Mouse (Mus musculus) mouse embryonic stem cell (cell line): ENCODE results near the gene Zdhhc7.

ENCODE experiments used
- in situ Hi-C, 2 experiments: fragments of 300-500 bp; cut with MboI; formaldehyde crosslinking; loops; 1 replicate in 1 of 2; 3 replicates in 1 of 2; pipeline ENCODE4 v1.14.3; 2019 to 2020; ENCODE audit warnings: low sequenced_read_pairs in 2 of 2, low pct_unique_long_range_greater_than_20kb in 1 of 2, mixed read lengths in 1 of 2; ENCODE audit not compliant: unreplicated experiment in 1 of 2

Gene Zdhhc7

DNA sequence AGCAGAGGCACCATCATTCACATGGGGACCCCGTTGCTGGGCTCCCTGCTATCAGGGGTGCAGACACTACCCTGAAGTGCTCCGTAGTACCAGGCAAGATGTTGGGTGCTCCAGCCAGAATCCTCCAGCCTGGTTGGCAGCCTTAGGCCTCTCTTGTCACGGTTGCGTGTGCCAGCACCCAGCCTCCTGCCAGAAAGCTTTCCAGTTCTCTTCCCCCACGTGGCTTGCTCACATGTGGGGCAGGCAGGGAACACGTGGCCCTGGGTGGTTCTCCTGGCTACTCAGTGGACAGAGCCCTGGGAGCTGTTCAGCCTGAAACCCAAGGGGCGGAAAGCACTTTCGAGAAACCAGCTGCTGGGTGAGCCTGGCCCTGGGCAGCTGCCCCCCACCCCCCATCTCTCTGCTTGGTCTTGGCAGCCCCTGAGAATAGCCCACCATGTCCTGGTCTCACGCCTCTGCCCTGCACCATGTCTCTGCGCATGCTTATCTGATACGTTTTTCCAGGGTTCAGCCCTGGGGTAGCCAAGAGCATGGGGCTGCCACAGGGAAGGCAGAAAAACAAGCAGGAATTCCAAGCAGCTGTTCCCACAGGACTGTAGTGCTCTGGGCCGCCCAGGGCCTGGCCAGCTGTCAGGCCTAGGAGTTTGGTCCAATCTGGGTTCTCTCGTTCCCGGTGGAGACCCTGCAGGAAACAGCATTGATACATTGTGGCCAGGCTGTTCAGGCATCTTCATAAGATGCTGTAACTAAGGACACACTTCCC lies 54.8 kb downstream of the Zdhhc7 start:
- in situ Hi-C loops = no loop called here

GRCm38 (mm10) chr8:120045471-120045870 lies 55.8 kb downstream of the Zdhhc7 start:
- in situ Hi-C loops = no loop called here

DNA sequence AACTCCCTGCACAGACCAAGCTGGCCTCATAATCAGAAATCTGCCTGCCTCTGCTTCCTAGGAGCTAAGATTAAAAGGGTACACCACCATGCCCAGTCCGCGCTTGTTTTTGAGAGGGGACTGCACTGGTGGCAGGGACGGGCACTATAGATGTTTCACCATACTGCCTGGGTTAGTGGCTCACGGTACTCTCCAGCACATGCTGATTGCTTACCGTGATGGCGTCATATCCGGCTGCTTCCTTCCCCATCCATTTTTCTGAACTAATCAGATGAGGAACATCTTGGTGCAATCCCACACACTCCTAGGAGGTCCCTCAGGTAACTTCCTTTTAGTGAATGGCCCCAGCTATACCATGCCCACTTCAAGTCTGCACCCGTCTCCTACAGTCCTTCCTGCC lies 56.4 kb downstream of the Zdhhc7 start:
- in situ Hi-C loops = no loop called here

DNA sequence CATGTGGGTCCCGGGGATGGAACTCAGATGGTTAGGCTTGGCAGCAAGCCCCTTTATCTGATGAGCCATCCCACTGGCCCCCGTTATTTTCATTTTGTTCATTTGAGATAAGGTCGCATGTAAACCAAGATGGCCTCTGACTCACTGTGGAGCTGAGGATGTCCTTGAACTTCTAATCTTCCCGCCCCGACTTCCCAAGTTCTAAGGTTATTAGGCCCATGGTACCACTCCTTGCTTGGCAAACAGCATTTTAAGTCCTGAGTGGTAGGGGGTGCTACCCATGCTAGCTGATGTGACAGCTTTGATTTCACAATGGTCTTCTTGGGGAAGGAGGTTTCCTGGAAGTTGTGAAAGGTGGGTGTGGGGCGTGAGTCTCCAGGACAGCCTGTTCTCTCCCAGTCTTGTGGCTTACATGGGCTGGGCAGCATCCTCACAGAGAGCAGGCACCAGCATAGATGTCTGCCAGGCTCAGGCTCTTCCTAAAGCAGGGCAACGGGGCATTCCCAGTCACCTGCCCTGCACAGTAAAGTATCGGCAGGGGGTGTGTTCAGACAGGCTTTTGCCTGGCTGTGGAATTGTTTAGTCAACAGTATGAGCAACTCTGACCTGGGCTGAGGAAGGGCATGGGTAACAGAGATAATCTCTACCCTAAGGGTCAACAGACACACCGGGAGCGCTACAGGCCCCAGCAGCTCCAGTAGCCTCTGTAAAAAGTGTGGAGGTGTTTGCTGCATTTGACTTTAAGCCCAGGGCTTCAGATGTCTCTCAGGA lies 58.6 kb downstream of the Zdhhc7 start:
- in situ Hi-C loops = no loop called here

GRCm38 (mm10) chr8:120040861-120041260 lies 60.4 kb downstream of the Zdhhc7 start:
- in situ Hi-C loops = no loop called here

- in situ Hi-C loops = no loop called here
These were observed 61.9 kb downstream of the Zdhhc7 start for GRCm38 (mm10) chr8:120039313-120039919.

- in situ Hi-C loops = no loop called here
These were observed 62.5 kb downstream of the Zdhhc7 start for GRCm38 (mm10) chr8:120038741-120039140.

- in situ Hi-C loops = no loop called here
These were observed 63.7 kb downstream of the Zdhhc7 start for GRCm38 (mm10) chr8:120037611-120038010.

DNA sequence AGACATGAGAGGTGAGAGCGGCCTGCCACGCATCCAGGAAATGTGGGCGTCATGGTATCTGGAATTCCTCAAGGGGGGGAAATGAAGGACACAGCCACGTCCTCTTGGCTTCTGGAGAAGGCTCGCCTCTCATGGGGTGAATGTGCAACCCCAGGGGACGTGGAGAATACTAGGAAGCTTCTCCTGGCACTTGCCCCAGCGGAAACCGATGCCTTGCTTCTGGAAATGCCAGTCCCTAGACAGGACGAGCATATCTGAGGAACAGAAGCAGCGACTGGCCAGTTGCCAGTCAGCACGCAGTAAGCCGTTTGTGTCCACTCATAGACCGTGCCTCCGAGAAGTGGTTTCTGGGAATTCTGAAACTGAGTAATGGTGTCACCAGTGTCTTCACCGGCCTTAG lies 64.1 kb downstream of the Zdhhc7 start:
- in situ Hi-C loops = no loop called here

DNA sequence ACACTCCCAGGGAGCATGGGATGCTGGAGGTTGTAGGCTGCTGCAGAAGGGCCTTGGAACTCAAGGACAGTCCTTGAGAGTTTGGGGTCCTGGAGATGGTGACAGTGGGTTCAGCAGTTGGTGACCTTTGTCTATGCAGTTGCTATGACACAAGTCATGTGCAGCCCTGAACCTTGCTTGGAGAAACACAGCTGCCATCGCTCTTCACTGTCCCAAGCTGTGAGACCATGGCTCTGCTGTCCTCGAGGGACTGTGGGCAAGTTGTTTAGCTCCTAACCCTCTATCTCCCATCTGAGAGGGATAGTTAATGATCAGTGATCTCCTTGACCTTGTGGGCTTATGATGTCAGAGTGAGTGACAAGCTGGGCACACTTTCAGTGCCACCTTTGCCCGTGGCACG lies 64.7 kb downstream of the Zdhhc7 start:
- in situ Hi-C loops = no loop called here

- in situ Hi-C loops = no loop called here
These were observed 65.2 kb downstream of the Zdhhc7 start for GRCm38 (mm10) chr8:120036111-120036510.

- in situ Hi-C loops = no loop called here
These were observed 66.8 kb downstream of the Zdhhc7 start for GRCm38 (mm10) chr8:120034471-120034870.

DNA sequence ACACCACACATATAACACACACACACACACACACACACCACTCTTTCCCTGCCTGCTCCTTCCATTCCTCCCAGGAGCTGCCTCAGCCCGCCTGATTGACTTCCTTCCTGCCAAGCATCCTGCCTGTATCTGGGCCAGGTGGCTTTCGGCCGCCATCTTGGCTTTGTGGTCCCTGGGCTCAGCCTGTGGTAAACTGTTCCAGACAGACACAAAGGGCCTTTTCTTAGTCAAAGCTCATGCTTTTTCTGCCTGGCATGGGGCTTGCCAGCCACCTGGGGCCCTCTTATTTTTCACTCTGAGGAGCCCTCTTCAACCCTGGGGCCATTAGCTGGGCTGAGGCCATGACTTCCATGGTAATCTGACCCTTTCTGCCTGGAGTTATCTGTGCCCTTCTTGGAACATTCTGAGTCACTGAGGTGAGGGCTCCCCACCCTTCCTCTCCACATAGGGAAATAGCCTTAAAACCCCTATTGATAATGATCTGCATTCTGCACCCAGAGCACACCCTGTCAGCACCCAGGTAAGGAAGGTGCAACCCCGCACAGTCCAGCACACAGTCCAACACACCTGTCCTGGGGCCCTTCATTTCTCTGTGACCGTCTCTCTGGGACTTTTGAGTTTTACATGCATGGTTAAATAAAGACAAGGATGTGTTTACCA lies 68.6 kb downstream of the Zdhhc7 start:
- in situ Hi-C loops = no loop called here
